Mouse (Mus musculus) liver, adult 2 months (tissue): ENCODE measurements at regions not wholly inside any gene's neighbourhood (a gene's known extent, or its start where the extent isn't known, plus 50 kb on each side); places are given as distances from the start of the nearest gene placed in this dataset.

ENCODE experiments used
- DNase-seq: peaks from one replicate; pipeline ENCODE4 v3.0.0-alpha.2; 2011; ENCODE audit warnings: low read depth, low spot score; ENCODE audit errors: extremely low read depth
- H3K27ac ChIP-seq: fragments of 200-500 bp; replicated peaks from 2 replicates; pipeline ENCODE4 v1.5.1; 2012; ENCODE audit warnings: low read depth, mild to moderate bottlenecking, control low read depth, inconsistent platforms, low read length; ENCODE audit not compliant: insufficient read depth
- H3K27me3 ChIP-seq: fragments of 200-500 bp; 2 replicates; pipeline ENCODE4 v1.6.1; 2012; ENCODE audit warnings: mild to moderate bottlenecking, moderate library complexity, low read length, inconsistent platforms; ENCODE audit not compliant: control insufficient read depth, insufficient read depth
- H3K36me3 ChIP-seq: fragments of 200-500 bp; 2 replicates; pipeline ENCODE4 v1.6.1; 2012; ENCODE audit warnings: low read length, inconsistent platforms; ENCODE audit not compliant: control insufficient read depth, insufficient read depth
- H3K4me1 ChIP-seq: fragments of 200-500 bp; 2 replicates; pipeline ENCODE4 v1.6.1; 2011; ENCODE audit warnings: low read length; ENCODE audit not compliant: control insufficient read depth, insufficient read depth
- H3K4me3 ChIP-seq: fragments of 200-500 bp; 2 replicates; pipeline ENCODE4 v1.5.1; 2011; ENCODE audit warnings: low read depth, mild to moderate bottlenecking, control low read depth, low read length, moderate library complexity; ENCODE audit not compliant: insufficient read depth
- H3K79me2 ChIP-seq: fragments of 200-500 bp; 2 replicates; pipeline ENCODE4 v1.6.1; 2012; ENCODE audit warnings: inconsistent platforms, mild to moderate bottlenecking, low read length, moderate library complexity; ENCODE audit not compliant: control insufficient read depth, insufficient read depth
- H3K9ac ChIP-seq: fragments of 200-500 bp; 2 replicates; pipeline ENCODE4 v1.6.1; 2012; ENCODE audit warnings: low read depth, mild to moderate bottlenecking, control low read depth, inconsistent platforms, low read length
- CTCF ChIP-seq: fragments of 200-500 bp; IDR thresholded peaks from 2 replicates; pipeline ENCODE4 v1.5.1; 2011; ENCODE audit warnings: low read depth, low read length, control low read depth
- POLR2A ChIP-seq: fragments of 200-500 bp; IDR thresholded peaks from 2 replicates; pipeline ENCODE4 v1.6.1; 2011; ENCODE audit warnings: low read length, control low read depth; ENCODE audit not compliant: insufficient read depth; ENCODE audit errors: extremely low read depth
- WGBS: fragments of 180-500 bp; shearing (Covaris S2); methylation state at CpG from one replicate; pipeline ENCODE4 v1.1.7; 2018; 5-methylcytosine and 5-hydroxymethylcytosine counted together

DNA sequence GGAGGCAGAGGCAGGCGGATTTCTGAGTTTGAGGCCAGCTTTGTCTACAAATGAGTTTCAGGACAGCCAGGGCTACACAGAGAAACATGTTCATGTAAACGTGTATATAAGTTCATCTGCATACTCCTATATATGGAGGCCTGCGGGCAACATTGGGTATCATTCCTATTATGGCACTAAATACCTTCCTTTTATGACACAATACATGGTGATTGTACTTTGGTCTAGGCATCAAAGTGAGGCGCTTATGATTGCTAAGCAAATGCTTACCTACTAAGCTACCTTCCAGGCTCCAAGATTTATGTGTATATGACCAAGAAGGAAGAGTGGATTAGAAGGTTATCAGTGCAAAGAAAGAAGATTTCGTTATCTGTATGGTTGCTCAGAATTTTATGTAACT, 207.1 kb downstream of the 4933402N22Rik start:
- no peaks in the 10 kb centered on the region for H3K36me3 ChIP-seq
- no peak for TF ChIP-seq CTCF
- no peak for TF ChIP-seq POLR2A
- 75% methylated on average over 5 of the region's 5 CpGs for WGBS
- no peak for DNase-seq
- H3K27me3 ChIP-seq, result no peaks in the 10 kb centered on the region
- H3K79me2 ChIP-seq, result no peaks in the 10 kb centered on the region
- H3K27ac ChIP-seq, result no peak overlapping the region
- H3K4me1 ChIP-seq, result no peaks in the 10 kb centered on the region
- no peak overlapping the region for H3K9ac ChIP-seq
- no peak overlapping the region for H3K4me3 ChIP-seq

DNA sequence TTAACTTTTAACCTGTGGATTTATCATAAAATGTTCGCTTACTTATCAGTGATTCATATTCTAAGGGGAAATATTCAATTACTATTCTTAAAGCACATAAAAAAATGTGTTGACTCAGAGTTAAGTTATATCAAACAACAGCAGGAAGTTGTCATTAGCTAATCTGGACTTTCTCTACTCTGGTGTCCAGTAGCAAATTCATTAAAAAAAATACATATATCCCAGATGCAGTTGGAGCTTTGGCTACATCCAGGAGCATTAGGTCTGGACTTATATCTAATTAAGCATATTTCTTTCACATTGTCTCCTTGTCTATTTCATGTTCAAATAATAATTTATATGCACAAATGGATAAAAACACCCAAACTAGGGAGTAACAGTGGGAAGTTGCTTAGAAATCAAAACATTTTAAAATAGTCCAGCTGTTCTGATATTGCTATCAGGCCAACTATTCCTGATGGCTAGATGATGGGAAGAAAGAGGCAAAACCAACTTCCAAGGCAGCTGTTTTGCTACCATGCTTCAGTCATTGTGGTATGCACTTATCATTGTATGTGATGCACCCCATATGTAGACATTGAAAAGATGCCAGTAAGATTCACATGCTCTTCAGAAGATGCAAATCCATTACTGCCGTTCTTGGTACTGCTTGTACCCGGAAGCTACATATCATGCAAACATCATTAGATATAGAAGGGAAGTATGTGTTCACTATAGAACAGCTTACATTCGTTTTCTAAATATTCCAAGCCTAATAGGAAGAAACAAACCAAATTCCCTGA, 209.8 kb downstream of the 4933402N22Rik start:
- 63% methylated on average over 4 of the region's 4 CpGs for WGBS
- H3K4me3 ChIP-seq, result no peak overlapping the region
- DNase-seq, result no peak
- H3K27me3 ChIP-seq, result no peaks in the 10 kb centered on the region
- H3K9ac ChIP-seq, result no peak overlapping the region
- TF ChIP-seq CTCF (no peak), POLR2A (no peak)
- no peaks in the 10 kb centered on the region for H3K4me1 ChIP-seq
- no peak overlapping the region for H3K27ac ChIP-seq
- no peaks in the 10 kb centered on the region for H3K36me3 ChIP-seq
- no peaks in the 10 kb centered on the region for H3K79me2 ChIP-seq

DNA sequence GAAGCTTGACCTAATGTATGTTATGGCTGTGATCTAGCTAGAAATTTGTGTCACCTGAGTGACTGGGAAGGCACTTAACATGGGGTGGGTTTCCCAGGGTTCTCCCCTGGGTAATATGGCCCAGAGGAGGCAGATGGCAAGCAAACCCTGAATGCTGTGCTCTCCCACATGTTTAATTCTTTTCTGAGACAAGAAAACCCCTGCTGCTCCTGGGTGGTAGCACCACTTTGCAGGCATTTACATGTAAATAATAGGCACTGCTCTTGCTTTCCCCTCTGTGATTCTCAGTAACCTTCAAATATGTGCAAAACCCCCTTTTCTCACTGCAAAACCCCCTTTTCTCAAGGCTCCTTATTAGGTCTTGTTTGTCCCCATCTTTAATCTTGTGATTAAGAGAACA, 221.1 kb downstream of the 4933402N22Rik start:
- no peaks in the 10 kb centered on the region for H3K79me2 ChIP-seq
- no peaks in the 10 kb centered on the region for H3K36me3 ChIP-seq
- TF ChIP-seq POLR2A, result no peak
- no peak for TF ChIP-seq CTCF
- no peak overlapping the region for H3K4me3 ChIP-seq
- no peaks in the 10 kb centered on the region for H3K4me1 ChIP-seq
- no peak overlapping the region for H3K9ac ChIP-seq
- DNase-seq, result no peak
- H3K27me3 ChIP-seq, result no peaks in the 10 kb centered on the region
- no peak overlapping the region for H3K27ac ChIP-seq

DNA sequence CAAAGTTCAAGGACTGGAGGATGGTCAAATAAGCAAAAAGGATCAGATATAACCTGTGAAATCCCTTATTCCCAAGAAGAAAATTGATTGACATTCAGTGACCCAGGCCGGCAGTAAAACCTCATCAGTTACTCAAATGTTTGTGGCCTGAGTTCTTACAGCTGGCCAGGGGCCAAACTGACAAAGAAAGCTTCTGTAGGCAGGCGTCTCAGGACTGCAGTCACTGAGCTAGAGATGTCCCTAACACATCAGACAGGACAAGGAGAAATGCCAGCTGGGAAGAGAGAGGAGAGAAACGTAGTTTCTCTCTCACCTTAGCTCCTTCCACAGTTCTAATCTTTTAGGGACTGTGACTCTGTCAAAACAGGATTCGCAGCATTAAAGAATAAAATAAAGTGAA, 229.9 kb upstream of the Sema3d start:
- H3K27me3 ChIP-seq, result no peaks in the 10 kb centered on the region
- TF ChIP-seq POLR2A (no peak), CTCF (no peak)
- DNase-seq, result no peak
- H3K79me2 ChIP-seq, result no peaks in the 10 kb centered on the region
- no peak overlapping the region for H3K27ac ChIP-seq
- H3K9ac ChIP-seq, result no peak overlapping the region
- WGBS, result 46% methylated on average over 4 of the region's 4 CpGs
- H3K4me1 ChIP-seq, result no peaks in the 10 kb centered on the region
- H3K36me3 ChIP-seq, result no peaks in the 10 kb centered on the region
- H3K4me3 ChIP-seq, result no peak overlapping the region

DNA sequence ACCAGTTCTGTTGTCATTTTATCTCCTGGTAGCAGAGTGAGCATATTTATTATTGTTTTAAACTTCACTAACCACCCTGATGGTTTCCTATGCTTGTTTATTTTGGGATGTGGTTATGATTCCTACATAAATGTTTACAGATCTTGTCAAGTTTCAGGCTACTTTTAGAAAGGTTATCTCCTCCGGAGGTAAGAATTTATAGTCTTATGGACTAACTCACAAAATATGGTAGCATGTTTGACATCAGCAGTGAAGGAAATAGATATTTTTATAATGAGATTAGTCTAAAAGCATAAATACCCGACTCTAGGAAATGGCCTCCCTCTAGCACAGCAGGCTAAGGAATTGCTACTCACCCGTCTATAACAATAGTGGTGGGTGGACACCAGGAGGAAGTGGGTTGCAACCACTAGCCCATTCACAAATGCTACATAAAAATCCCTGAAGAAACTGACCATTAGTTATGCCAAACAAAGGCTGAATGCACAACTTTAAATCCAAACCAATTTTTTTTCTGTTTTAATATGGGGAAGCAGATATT, 228.6 kb upstream of the Sema3d start:
- H3K27ac ChIP-seq, result no peak overlapping the region
- no peaks in the 10 kb centered on the region for H3K36me3 ChIP-seq
- 73% methylated on average over 3 of the region's 3 CpGs for WGBS

DNA sequence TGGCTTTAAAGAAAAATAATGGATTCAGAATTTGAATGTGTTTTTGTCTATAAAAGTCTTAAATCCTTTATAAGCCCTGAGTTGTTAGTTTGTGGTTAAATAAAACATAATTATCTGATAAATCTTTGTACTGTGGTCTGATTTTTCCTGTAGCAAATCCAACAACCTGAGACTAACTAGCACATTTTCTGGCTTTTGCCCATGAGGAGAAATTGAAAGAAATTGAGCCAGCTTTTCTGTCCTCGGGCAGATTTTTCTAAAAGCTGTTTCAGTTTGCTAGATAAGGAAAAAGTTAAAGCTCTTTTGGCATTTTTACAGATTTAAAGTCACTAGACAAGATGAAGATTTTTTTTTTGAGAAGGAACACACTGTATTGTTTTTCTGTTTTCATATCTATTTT, 191.5 kb upstream of the Sema3d start:
- Histone ChIP-seq H3K27ac (no peak overlapping the region), H3K36me3 (no peaks in the 10 kb centered on the region), H3K4me1 (no peaks in the 10 kb centered on the region), H3K4me3 (no peak overlapping the region), H3K79me2 (no peaks in the 10 kb centered on the region), H3K9ac (no peak overlapping the region), H3K27me3 (no peaks in the 10 kb centered on the region)
- TF ChIP-seq CTCF (no peak), POLR2A (no peak)
- 63% methylated on average over 1 of the region's 1 CpGs for WGBS
- no peak for DNase-seq

More for the DNA sequence above, 228.6 kb upstream of the Sema3d start:
- Histone ChIP-seq H3K9ac (no peak overlapping the region), H3K4me3 (no peak overlapping the region), H3K27me3 (no peaks in the 10 kb centered on the region), H3K4me1 (no peaks in the 10 kb centered on the region), H3K79me2 (no peaks in the 10 kb centered on the region)
- DNase-seq, result no peak
- TF ChIP-seq CTCF (no peak), POLR2A (no peak)
